Mouse (Mus musculus) leukemia stem cell, adult 10-12 weeks (primary cell): ENCODE measurements around the gene Dcpp1. TPM values are rescaled to one million over a fixed set of nuclear protein-coding genes. Genes with fewer than 3 reads are reported as not detected.

Experiments used
- polyA plus RNA-seq: library from polyadenylated mRNA; stranded (reverse); fragments of >175 nt; gene quantifications from 2 replicates; pipeline ENCODE4 v1.2.3, GENCODE M21; 2012; ENCODE audit warnings: low replicate concordance

Gene Dcpp1
- polyA plus RNA-seq = not detected in 2 replicates

GRCm38 (mm10) chr17:23880576-23880975, at the start of gene Dcpp1, which contains the start of gene Dcpp2:
TSS of gene Dcpp1 (plus strand) at chr17:23880876.
TSS of gene Dcpp2 (plus strand) at chr17:23880880.

DNA sequence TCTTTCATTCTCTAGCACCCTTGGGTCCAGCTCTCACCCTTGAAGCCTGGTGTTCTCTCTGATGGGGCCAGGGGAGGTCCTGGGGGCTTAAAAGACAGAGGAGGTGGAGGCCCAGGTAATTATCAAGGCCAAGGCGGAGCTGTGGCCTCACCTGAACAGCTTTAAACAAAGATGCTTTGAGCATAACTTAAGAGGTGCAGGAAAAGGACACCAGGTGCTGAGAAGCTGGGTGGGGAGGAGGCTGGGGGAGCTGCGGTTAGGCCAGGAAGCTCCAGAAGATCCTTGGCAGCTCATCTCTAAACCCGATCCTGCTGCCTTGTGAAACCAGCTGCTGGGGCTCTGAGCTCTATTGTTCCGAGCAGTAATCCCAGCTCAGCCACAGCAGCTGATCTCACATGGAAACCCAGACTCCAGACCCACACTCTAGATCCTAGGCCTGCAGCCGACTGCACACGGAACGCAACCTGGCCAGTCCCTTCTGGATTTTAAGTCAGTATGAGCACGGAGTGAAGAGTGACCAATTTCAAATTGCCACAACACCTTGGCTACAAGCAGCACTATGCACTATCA, 44.6 kb upstream of the Dcpp1 start, which contains the start of gene Prss33:
TSS of gene Prss33 (minus strand) at position 51 of the 570 bp plus-strand sequence.

GRCm38 (mm10) chr17:23843812-23844273, 36.8 kb upstream of the Dcpp1 start, which contains the start of the genes Prss32 and Prss41:
TSS of gene Prss32 (plus strand) at chr17:23843855.
TSS of gene Prss41 (minus strand) at chr17:23844172.

GRCm38 (mm10) chr17:23867756-23868155, 12.9 kb upstream of the Dcpp1 start, which contains the start of gene Prss21:
TSS of gene Prss21 (plus strand) at chr17:23868056.

GRCm38 (mm10) chr17:23917158-23917557, 36.5 kb downstream of the Dcpp1 start, which contains the start of gene Dcpp3:
TSS of gene Dcpp3 (plus strand) at chr17:23917458.

Other genes with a start within 250 kb of the Dcpp1 start
- gene Mmp25, start 235.6 kb upstream of the Dcpp1 start, polyA plus RNA-seq = 2.3 and 2.6 TPM in 2 replicates
- 0.36 TPM in 1 of 2 replicates, not detected in the other for gene Bicdl2, start 220.4 kb upstream of the Dcpp1 start, polyA plus RNA-seq
- gene Hcfc1r1, start 207.3 kb upstream of the Dcpp1 start, polyA plus RNA-seq = 127 and 166 TPM in 2 replicates
- 71.1 and 149 TPM in 2 replicates for gene Thoc6, start 207.0 kb upstream of the Dcpp1 start, polyA plus RNA-seq
- gene Tnfrsf12a, start 203.4 kb upstream of the Dcpp1 start, polyA plus RNA-seq = 12.6 and 14.4 TPM in 2 replicates
- not detected in 2 replicates for gene Cldn6, start 201.6 kb upstream of the Dcpp1 start, polyA plus RNA-seq
- gene Cldn9, start 196.8 kb upstream of the Dcpp1 start, polyA plus RNA-seq = not detected in 2 replicates
- not detected in 2 replicates for gene 1520401A03Rik, start 158.1 kb upstream of the Dcpp1 start, polyA plus RNA-seq
- 246 and 386 TPM in 2 replicates for gene Pkmyt1, start 154.5 kb upstream of the Dcpp1 start, polyA plus RNA-seq
- 2.9 and 33.2 TPM in 2 replicates for gene Paqr4, start 140.0 kb upstream of the Dcpp1 start, polyA plus RNA-seq
- 0.21 and 0.26 TPM in 2 replicates for gene Kremen2, start 135.0 kb upstream of the Dcpp1 start, polyA plus RNA-seq
- 22.5 and 23.8 TPM in 2 replicates for gene Flywch1, start 109.3 kb upstream of the Dcpp1 start, polyA plus RNA-seq
- gene Flywch2, start 94.8 kb upstream of the Dcpp1 start, polyA plus RNA-seq = 1.0 and 4.2 TPM in 2 replicates
- gene Srrm2, start 90.3 kb upstream of the Dcpp1 start, polyA plus RNA-seq = 176 and 518 TPM in 2 replicates
- 44.9 and 471 TPM in 2 replicates for gene Elob, start 51.7 kb upstream of the Dcpp1 start, polyA plus RNA-seq
- gene Prss33, start 44.8 kb upstream of the Dcpp1 start, polyA plus RNA-seq = 0.80 TPM in 1 of 2 replicates, not detected in the other
- not detected in 2 replicates for gene Prss32, start 37.0 kb upstream of the Dcpp1 start, polyA plus RNA-seq
- gene Prss41, start 36.7 kb upstream of the Dcpp1 start, polyA plus RNA-seq = 1.9 and 2.1 TPM in 2 replicates
- gene Prss21, start 12.8 kb upstream of the Dcpp1 start, polyA plus RNA-seq = 0.11 TPM in 1 of 2 replicates, not detected in the other
- gene Dcpp2, start within 50 bp of the Dcpp1 start, polyA plus RNA-seq = not detected in 2 replicates
- not detected in 2 replicates for gene Dcpp3, start 36.6 kb downstream of the Dcpp1 start, polyA plus RNA-seq
- not detected in 2 replicates for gene Sbp, start 60.8 kb downstream of the Dcpp1 start, polyA plus RNA-seq
- gene Sbpl, start 74.4 kb downstream of the Dcpp1 start, polyA plus RNA-seq = not detected in 2 replicates
- 0.43 TPM in 1 of 2 replicates, not detected in the other for gene Prss30, start 99.7 kb downstream of the Dcpp1 start, polyA plus RNA-seq
- gene Prss22, start 117.2 kb downstream of the Dcpp1 start, polyA plus RNA-seq = not detected in 2 replicates
- gene Prss27, start 157.3 kb downstream of the Dcpp1 start, polyA plus RNA-seq = not detected in 2 replicates
- gene Kctd5, start 192.6 kb downstream of the Dcpp1 start, polyA plus RNA-seq = 33.7 and 45.0 TPM in 2 replicates